Mouse (Mus musculus) MEL (cell line): ENCODE measurements at regions not wholly inside any gene's neighbourhood (a gene's known extent, or its start where the extent isn't known, plus 50 kb on each side); places are given as distances from the start of the nearest gene placed in this dataset.

Experiments used
- DNase-seq: peaks from one replicate; pipeline ENCODE4 v3.0.0; 2011; ENCODE audit warnings: low read depth, low spot score
- H3K27ac ChIP-seq: 2 replicates; pipeline ENCODE4 v1.5.1; 2012; ENCODE audit warnings: low read depth, mild to moderate bottlenecking, control low read depth, low read length, moderate library complexity; ENCODE audit not compliant: control insufficient read depth
- H3K27me3 ChIP-seq, 2 experiments: fragments of 150-350 bp in 1 of 2; sonication (generic) in 1 of 2; 2 replicates each; pipeline ENCODE4 v1.6.1; 2012; ENCODE audit warnings: low read length in 2 of 2, mild to moderate bottlenecking in 2 of 2, improper control_type of control experiment in 1 of 2, moderate library complexity in 1 of 2; ENCODE audit not compliant: insufficient read depth in 2 of 2, control insufficient read depth in 1 of 2
- H3K36me3 ChIP-seq, 2 experiments: 2 replicates each; pipeline ENCODE4 v1.6.1; 2012 to 2014; ENCODE audit warnings: low read length in 2 of 2, improper control_type of control experiment in 1 of 2, inconsistent platforms in 1 of 2, mild to moderate bottlenecking in 1 of 2; ENCODE audit not compliant: insufficient read depth in 2 of 2, control insufficient read depth in 1 of 2
- H3K4me1 ChIP-seq, 2 experiments: fragments of 150-350 bp in 1 of 2; sonication (generic) in 1 of 2; 2 replicates each; pipeline ENCODE4 v1.6.1; 2012; ENCODE audit warnings: low read length in 2 of 2, improper control_type of control experiment in 1 of 2, mild to moderate bottlenecking in 1 of 2; ENCODE audit not compliant: insufficient read depth in 2 of 2, control insufficient read depth in 1 of 2
- H3K4me3 ChIP-seq, 2 experiments: fragments of 150-350 bp in 1 of 2; sonication (generic) in 1 of 2; 2 replicates each; pipeline ENCODE4 v1.5.1; 2012; ENCODE audit warnings: low read depth in 2 of 2, low read length in 2 of 2, mild to moderate bottlenecking in 2 of 2, moderate library complexity in 2 of 2, control low read depth in 1 of 2, improper control_type of control experiment in 1 of 2; ENCODE audit not compliant: control insufficient read depth in 1 of 2, insufficient read depth in 1 of 2
- H3K79me2 ChIP-seq: 2 replicates; pipeline ENCODE4 v1.6.1; 2012; ENCODE audit warnings: mild to moderate bottlenecking, low read length, moderate library complexity; ENCODE audit not compliant: control insufficient read depth, poor library complexity, insufficient read depth
- H3K9ac ChIP-seq: 2 replicates; pipeline ENCODE4 v1.6.1; 2012; ENCODE audit warnings: low read depth, mild to moderate bottlenecking, control low read depth, low read length, moderate library complexity; ENCODE audit not compliant: control insufficient read depth, poor library complexity, severe bottlenecking
- H3K9me3 ChIP-seq: fragments of 150-350 bp; sonication (generic); replicated peaks from 2 replicates; pipeline ENCODE4 v1.6.1; 2012; ENCODE audit warnings: mild to moderate bottlenecking, low read length, improper control_type of control experiment, moderate library complexity; ENCODE audit not compliant: insufficient read depth
- CHD1 ChIP-seq: IDR thresholded peaks from 2 replicates; pipeline ENCODE4 v1.6.1; 2012; ENCODE audit warnings: low read depth, mild to moderate bottlenecking, inconsistent platforms, low read length, improper control_type of control experiment
- EP300 ChIP-seq, 2 experiments: IDR thresholded peaks; 2 replicates each; pipeline ENCODE4 v1.6.1; 2011; ENCODE audit warnings: improper control_type of control experiment in 2 of 2, low read length in 2 of 2, low read depth in 1 of 2, mild to moderate bottlenecking in 1 of 2
- HCFC1 ChIP-seq: IDR thresholded peaks from 2 replicates; pipeline ENCODE4 v1.6.1; 2012; ENCODE audit warnings: low read depth, mild to moderate bottlenecking, inconsistent platforms, low read length, improper control_type of control experiment, moderate library complexity
- JUND ChIP-seq: IDR thresholded peaks from 2 replicates; pipeline ENCODE4 v1.6.1; 2011; ENCODE audit warnings: low read depth, mild to moderate bottlenecking, improper control_type of control experiment, low read length
- MAZ ChIP-seq: IDR thresholded peaks from 2 replicates; pipeline ENCODE4 v1.6.1; 2012; ENCODE audit warnings: low read depth, mild to moderate bottlenecking, inconsistent platforms, low read length, improper control_type of control experiment
- MEF2A ChIP-seq: IDR thresholded peaks from 2 replicates; pipeline ENCODE4 v1.6.1; 2014; ENCODE audit warnings: low read depth, mild to moderate bottlenecking, inconsistent platforms, low read length, improper control_type of control experiment; ENCODE audit not compliant: poor library complexity, insufficient replicate concordance, severe bottlenecking; ENCODE audit errors: extremely low read depth
- MXI1 ChIP-seq: IDR thresholded peaks from 2 replicates; pipeline ENCODE4 v1.6.1; 2011; ENCODE audit warnings: mild to moderate bottlenecking, low read depth, low read length, improper control_type of control experiment
- MYB ChIP-seq: IDR thresholded peaks from 2 replicates; pipeline ENCODE4 v1.6.1; 2011; ENCODE audit warnings: mild to moderate bottlenecking, low read depth, low read length, improper control_type of control experiment
- NRF1 ChIP-seq: IDR thresholded peaks from 2 replicates; pipeline ENCODE4 v1.6.1; 2014; ENCODE audit warnings: low read depth, mild to moderate bottlenecking, inconsistent platforms, low read length, improper control_type of control experiment, moderate library complexity; ENCODE audit not compliant: poor library complexity, insufficient read depth, severe bottlenecking
- POLR2A ChIP-seq, 2 experiments: IDR thresholded peaks; 2 replicates each; pipeline ENCODE4 v1.6.1; 2011 to 2012; ENCODE audit warnings: low read length in 2 of 2, mild to moderate bottlenecking in 2 of 2, control low read depth in 1 of 2, improper control_type of control experiment in 1 of 2, low read depth in 1 of 2, moderate library complexity in 1 of 2; ENCODE audit not compliant: control insufficient read depth in 1 of 2, insufficient read depth in 1 of 2, poor library complexity in 1 of 2
- RAD21 ChIP-seq: IDR thresholded peaks from 2 replicates; pipeline ENCODE4 v1.6.1; 2011; ENCODE audit warnings: mild to moderate bottlenecking, low read depth, low read length, improper control_type of control experiment
- RCOR1 ChIP-seq: IDR thresholded peaks from 2 replicates; pipeline ENCODE4 v1.6.1; 2012; ENCODE audit warnings: low read depth, mild to moderate bottlenecking, inconsistent platforms, low read length, improper control_type of control experiment
- SIN3A ChIP-seq: IDR thresholded peaks from 2 replicates; pipeline ENCODE4 v1.6.1; 2012; ENCODE audit warnings: low read length, improper control_type of control experiment, inconsistent platforms
- SMC3 ChIP-seq: IDR thresholded peaks from 2 replicates; pipeline ENCODE4 v1.6.1; 2011; ENCODE audit warnings: low read depth, low read length, improper control_type of control experiment
- TAL1 ChIP-seq: IDR thresholded peaks from 2 replicates; pipeline ENCODE4 v1.6.1; 2012; ENCODE audit warnings: mild to moderate bottlenecking, inconsistent platforms, low read length, moderate library complexity, mixed read lengths
- TBP ChIP-seq: IDR thresholded peaks from 2 replicates; pipeline ENCODE4 v1.8.0; 2011; ENCODE audit warnings: low read depth, low read length, improper control_type of control experiment
- TCF12 ChIP-seq: IDR thresholded peaks from 2 replicates; pipeline ENCODE4 v1.6.1; 2014; ENCODE audit warnings: low read depth, mild to moderate bottlenecking, inconsistent platforms, low read length, improper control_type of control experiment, moderate library complexity
- ZC3H11A ChIP-seq: IDR thresholded peaks from 2 replicates; pipeline ENCODE4 v1.6.1; 2012; ENCODE audit warnings: low read depth, mild to moderate bottlenecking, inconsistent platforms, low read length, improper control_type of control experiment
- ZMIZ1 ChIP-seq: IDR thresholded peaks from 2 replicates; pipeline ENCODE4 v1.6.1; 2012; ENCODE audit warnings: low read depth, mild to moderate bottlenecking, inconsistent platforms, low read length, improper control_type of control experiment, moderate library complexity
- ZNF384 ChIP-seq: IDR thresholded peaks from 2 replicates; pipeline ENCODE4 v1.6.1; 2012; ENCODE audit warnings: low read depth, mild to moderate bottlenecking, inconsistent platforms, low read length, improper control_type of control experiment

DNA sequence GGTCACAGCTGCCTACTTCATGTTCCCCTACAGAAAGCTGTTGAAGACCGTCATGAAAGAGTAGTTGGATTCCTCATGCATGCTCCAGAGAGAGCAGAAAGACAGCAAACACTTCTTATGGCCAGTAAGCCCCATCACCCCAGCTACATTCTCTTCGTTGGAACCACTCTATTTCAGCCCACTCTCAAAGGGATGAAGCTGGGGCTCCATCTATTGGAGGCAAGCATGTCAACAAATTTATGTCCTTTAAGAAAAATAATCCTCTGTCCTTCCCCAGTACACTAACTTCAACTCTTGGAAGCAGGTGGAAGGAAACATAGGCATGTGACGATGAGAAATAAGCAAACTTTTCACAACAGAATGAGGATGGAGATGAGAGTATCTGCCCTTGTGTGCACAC is 438.5 kb downstream of the Cdk5rap2 start:
- Histone ChIP-seq H3K9me3 (no peaks in the 10 kb centered on the region), H3K27me3 (no peaks in the 10 kb centered on the region), H3K4me1 (no peaks in the 10 kb centered on the region), H3K79me2 (no peaks in the 10 kb centered on the region), H3K27ac (no peak overlapping the region), H3K36me3 (no peaks in the 10 kb centered on the region), H3K9ac (no peak overlapping the region), H3K4me3 (no peak overlapping the region)
- no peak for DNase-seq
- TF ChIP-seq MYB (no peak), HCFC1 (no peak), JUND (no peak), RCOR1 (no peak), SIN3A (no peak), POLR2A (IDR thresholded peaks at IDR 0.05; ENCODE audit: control insufficient read depth in 1 of 2, insufficient read depth in 1 of 2, low read depth in 1 of 2, low read length in 2 of 2, poor library complexity in 1 of 2) (no peak)

- DNase-seq: no peak
- Histone ChIP-seq H3K9me3 (no peaks in the 10 kb centered on the region), H3K36me3 (no peaks in the 10 kb centered on the region), H3K9ac (no peak overlapping the region), H3K27me3 (no peaks in the 10 kb centered on the region), H3K79me2 (no peaks in the 10 kb centered on the region), H3K4me1 (no peaks in the 10 kb centered on the region), H3K27ac (no peak overlapping the region), H3K4me3 (no peak overlapping the region)
- TF ChIP-seq EP300 (IDR thresholded peaks at IDR 0.05; ENCODE audit: low read depth in 1 of 2, low read length in 2 of 2) (no peak), MYB (no peak), ZNF384 (no peak), TBP (no peak), NRF1 (no peak), MAZ (no peak), ZC3H11A (no peak), SIN3A (no peak), SMC3 (no peak), CHD1 (no peak), RCOR1 (no peak), RAD21 (no peak), TCF12 (no peak), ZMIZ1 (no peak), POLR2A (IDR thresholded peaks at IDR 0.05; ENCODE audit: control insufficient read depth in 1 of 2, insufficient read depth in 1 of 2, low read depth in 1 of 2, low read length in 2 of 2, poor library complexity in 1 of 2) (no peak), MXI1 (no peak), MEF2A (no peak), TAL1 (no peak)
Observed at GRCm38 (mm10) chr4:69968424-69968823, 441.8 kb downstream of the Cdk5rap2 start.
